Mouse (Mus musculus): ENCODE data around the gene Wdr82.

GRCm38 (mm10) chr9:106197732-106198131 lies 27.0 kb downstream of the Wdr82 start:
- TF ChIP-seq POLR2A (IDR thresholded peaks at IDR 0.05; ENCODE audit: low read depth, low read length): no peak
- TF ChIP-seq HCFC1 (IDR thresholded peaks at IDR 0.05; ENCODE audit: low read depth, low read length): no peak
- no peak for TF ChIP-seq CTCF (conservative IDR thresholded peaks at IDR 0.05 in 1 of 2, IDR thresholded peaks at IDR 0.05 in 1 of 2; ENCODE audit: low read depth in 2 of 2, low read length in 2 of 2)
- no peak for TF ChIP-seq CHD1 (IDR thresholded peaks at IDR 0.05; ENCODE audit: low read depth, low read length)
- TF ChIP-seq MYC (IDR thresholded peaks at IDR 0.05; ENCODE audit: low read depth, low read length): no peak
- TF ChIP-seq USF2 (conservative IDR thresholded peaks at IDR 0.05; ENCODE audit: low read depth, low read length): no peak
- TF ChIP-seq SIN3A (IDR thresholded peaks at IDR 0.05; ENCODE audit: low read length): no peak
- no peak for TF ChIP-seq TCF12 (IDR thresholded peaks at IDR 0.05; ENCODE audit: low read depth, low read length)
- TF ChIP-seq USF1 (IDR thresholded peaks at IDR 0.05; ENCODE audit: low read depth, low read length): no peak
- no peak for TF ChIP-seq ZNF384 (IDR thresholded peaks at IDR 0.05; ENCODE audit: low read depth, low read length)
- TF ChIP-seq ZKSCAN1 (IDR thresholded peaks at IDR 0.05; ENCODE audit: borderline replicate concordance, low read depth, low read length): no peak
